Mouse (Mus musculus): ENCODE measurements around the gene BC037034.

GRCm38 (mm10) chr5:138264207-138264578 is 360 bp upstream of the BC037034 start:
- TF ChIP-seq EP300 (IDR thresholded peaks at IDR 0.05; ENCODE audit: low read depth): no peak
- TF ChIP-seq CTCF (IDR thresholded peaks at IDR 0.05; ENCODE audit: low read depth): no peak
